Mouse (Mus musculus) thymus, adult 2 months (tissue): ENCODE measurements at regions not wholly inside any gene's neighbourhood (a gene's known extent, or its start where the extent isn't known, plus 50 kb on each side); places are given as distances from the start of the nearest gene placed in this dataset.

ENCODE experiments used
- DNase-seq: peaks from one replicate; pipeline ENCODE4 v3.0.0; 2021
- H3K27ac ChIP-seq: fragments of 200-500 bp; 2 replicates; pipeline ENCODE4 v1.5.1; 2012; ENCODE audit warnings: low read length, control low read depth; ENCODE audit not compliant: control insufficient read depth, insufficient read depth
- H3K27me3 ChIP-seq: fragments of 200-500 bp; 2 replicates; pipeline ENCODE4 v1.6.1; 2012; ENCODE audit warnings: mild to moderate bottlenecking, low read length, moderate library complexity, mixed read lengths; ENCODE audit not compliant: control insufficient read depth, insufficient read depth
- H3K36me3 ChIP-seq: fragments of 200-500 bp; 2 replicates; pipeline ENCODE4 v1.6.1; 2012; ENCODE audit warnings: mild to moderate bottlenecking, low read length, moderate library complexity; ENCODE audit not compliant: control insufficient read depth, insufficient read depth
- H3K4me1 ChIP-seq: fragments of 200-500 bp; replicated peaks from 2 replicates; pipeline ENCODE4 v1.6.1; 2012; ENCODE audit warnings: low read length; ENCODE audit not compliant: control insufficient read depth, insufficient read depth
- H3K4me3 ChIP-seq: fragments of 200-500 bp; 2 replicates; pipeline ENCODE4 v1.5.1; 2012; ENCODE audit warnings: mild to moderate bottlenecking, low read length, control low read depth, moderate library complexity; ENCODE audit not compliant: control insufficient read depth, insufficient read depth
- CTCF ChIP-seq: fragments of 200-500 bp; IDR thresholded peaks from 2 replicates; pipeline ENCODE4 v1.5.1; 2012; ENCODE audit warnings: mild to moderate bottlenecking, control low read depth, low read length, moderate library complexity, borderline replicate concordance; ENCODE audit not compliant: control insufficient read depth, poor library complexity, insufficient read depth; ENCODE audit errors: extremely low read depth
- POLR2A ChIP-seq: fragments of 200-500 bp; IDR thresholded peaks from 2 replicates; pipeline ENCODE4 v1.6.1; 2012; ENCODE audit warnings: mild to moderate bottlenecking, low read length, control low read depth, moderate library complexity; ENCODE audit not compliant: control insufficient read depth, poor library complexity, insufficient read depth; ENCODE audit errors: extremely low read depth
- WGBS: fragments of 180-500 bp; shearing (Covaris S2); methylation state at CpG from one replicate; pipeline ENCODE4 v1.1.7; 2018; 5-methylcytosine and 5-hydroxymethylcytosine counted together

DNA sequence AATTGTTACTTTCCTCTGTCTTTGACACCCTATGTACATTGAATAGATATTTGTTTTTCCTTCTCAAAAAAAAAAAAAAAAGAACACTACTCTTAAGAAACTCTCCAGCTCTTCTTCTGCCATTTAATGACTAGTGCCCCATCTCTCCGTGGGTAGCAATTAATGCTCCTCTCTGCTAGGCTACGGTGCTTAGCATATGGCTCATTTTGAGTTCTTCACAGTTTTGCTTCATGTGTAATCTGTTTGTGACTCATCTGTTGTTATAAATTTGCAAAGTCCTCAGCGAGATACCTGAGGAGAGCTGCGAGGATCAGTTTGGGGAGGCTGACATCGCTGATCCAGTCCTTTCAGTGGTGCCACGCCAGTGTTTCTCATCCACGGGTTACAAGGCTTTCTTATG is 107.8 kb downstream of the Rnd3 start:
- H3K4me3 ChIP-seq, result no peak overlapping the region
- TF ChIP-seq POLR2A (no peak), CTCF (no peak)
- no peaks in the 10 kb centered on the region for H3K4me1 ChIP-seq
- no peaks in the 10 kb centered on the region for H3K36me3 ChIP-seq
- 94% methylated on average over 7 of the region's 7 CpGs for WGBS
- H3K27ac ChIP-seq, result no peak overlapping the region
- DNase-seq, result no peak
- H3K27me3 ChIP-seq, result no peaks in the 10 kb centered on the region

GRCm38 (mm10) chr2:51038685-51039084 is 110.2 kb downstream of the Rnd3 start:
- WGBS, result 95% methylated on average over 6 of the region's 6 CpGs
- H3K4me1 ChIP-seq, result no peaks in the 10 kb centered on the region
- H3K36me3 ChIP-seq, result no peaks in the 10 kb centered on the region
- H3K4me3 ChIP-seq, result no peak overlapping the region
- no peaks in the 10 kb centered on the region for H3K27me3 ChIP-seq
- no peak overlapping the region for H3K27ac ChIP-seq
- TF ChIP-seq POLR2A (no peak), CTCF (no peak)
- no peak for DNase-seq

DNA sequence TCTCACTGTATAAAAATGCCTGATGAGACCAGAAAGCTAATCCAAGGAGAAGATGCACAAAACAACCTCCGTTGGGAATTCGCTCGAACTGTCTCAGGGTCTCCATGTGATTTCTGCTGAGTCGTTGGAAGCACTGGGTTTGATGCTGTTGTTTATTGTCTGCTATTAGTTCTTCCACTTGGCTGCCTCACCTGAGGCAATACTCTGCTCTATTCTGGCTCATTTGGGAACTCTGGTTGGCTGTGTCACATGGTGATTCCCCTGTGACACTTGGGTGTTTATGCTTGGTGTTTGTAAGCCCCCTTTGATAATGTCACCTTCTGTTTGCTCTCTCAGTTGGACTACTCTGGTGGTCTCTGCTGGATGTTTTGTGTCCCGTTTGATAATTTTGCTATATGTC is 111.9 kb downstream of the Rnd3 start:
- Histone ChIP-seq H3K27ac (no peak overlapping the region), H3K4me3 (no peak overlapping the region), H3K4me1 (no peaks in the 10 kb centered on the region), H3K36me3 (no peaks in the 10 kb centered on the region), H3K27me3 (no peaks in the 10 kb centered on the region)
- no peak for DNase-seq
- no peak for TF ChIP-seq POLR2A
- no peak for TF ChIP-seq CTCF
- 73% methylated on average over 5 of the region's 5 CpGs for WGBS

- WGBS, result 93% methylated on average over 8 of the region's 8 CpGs
- TF ChIP-seq CTCF, result no peak
- TF ChIP-seq POLR2A, result no peak
- no peak overlapping the region for H3K4me3 ChIP-seq
Measured at GRCm38 (mm10) chr2:51036190-51036755, 112.6 kb downstream of the Rnd3 start.

DNA sequence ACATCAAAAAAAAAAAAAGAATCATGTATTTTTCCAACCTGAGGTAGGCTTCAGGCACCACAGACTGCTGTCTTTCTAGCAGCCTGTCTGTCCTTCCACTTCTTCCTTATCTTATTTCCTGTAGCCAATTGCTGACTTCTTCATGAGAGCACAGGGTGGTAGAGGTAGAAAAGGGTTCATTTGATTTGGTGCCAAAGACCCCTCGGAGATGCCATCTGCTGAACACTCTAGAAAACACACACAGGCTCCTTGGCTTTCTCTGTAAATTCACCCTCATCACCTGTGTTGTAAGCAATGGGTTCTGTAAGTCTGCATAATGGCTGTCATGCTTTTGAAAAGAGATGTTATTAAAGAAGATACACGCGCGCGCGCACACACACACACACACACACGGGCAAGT is 115.0 kb downstream of the Rnd3 start:
- H3K4me3 ChIP-seq, result no peak overlapping the region
- TF ChIP-seq CTCF (no peak), POLR2A (no peak)
- H3K36me3 ChIP-seq, result no peaks in the 10 kb centered on the region
- no peak overlapping the region for H3K27ac ChIP-seq
- 93% methylated on average over 7 of the region's 7 CpGs for WGBS
- no peak for DNase-seq
- no peaks in the 10 kb centered on the region for H3K4me1 ChIP-seq
- no peaks in the 10 kb centered on the region for H3K27me3 ChIP-seq

More at GRCm38 (mm10) chr2:51036190-51036755, 112.6 kb downstream of the Rnd3 start:
- H3K36me3 ChIP-seq, result no peaks in the 10 kb centered on the region
- H3K4me1 ChIP-seq, result no peaks in the 10 kb centered on the region
- no peaks in the 10 kb centered on the region for H3K27me3 ChIP-seq
- H3K27ac ChIP-seq, result no peak overlapping the region
- DNase-seq, result no peak

- 93% methylated on average over 2 of the region's 2 CpGs for WGBS
Measured at GRCm38 (mm10) chr2:51022479-51022878, 126.4 kb downstream of the Rnd3 start.

DNA sequence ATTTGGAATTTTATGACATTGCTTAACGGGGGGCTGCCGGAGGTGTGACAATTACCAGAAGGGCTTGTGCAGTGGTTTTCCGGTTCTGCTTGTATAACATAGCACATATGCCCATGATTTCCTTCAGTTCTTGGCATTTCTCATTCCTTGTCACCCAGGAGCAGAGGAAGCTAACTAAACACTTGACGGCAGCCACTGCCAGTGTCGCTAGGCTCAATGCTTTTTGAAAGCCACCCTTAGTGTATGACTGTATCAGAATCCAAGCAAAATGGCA is 132.8 kb downstream of the Rnd3 start:
- WGBS, result 41% methylated on average over 5 of the region's 5 CpGs
- no peaks in the 10 kb centered on the region for H3K36me3 ChIP-seq
- H3K27me3 ChIP-seq, result no peaks in the 10 kb centered on the region
- H3K27ac ChIP-seq, result no peak overlapping the region
- no peak for DNase-seq
- no peaks in the 10 kb centered on the region for H3K4me1 ChIP-seq
- TF ChIP-seq POLR2A, result no peak
- no peak overlapping the region for H3K4me3 ChIP-seq

More at GRCm38 (mm10) chr2:51022479-51022878, 126.4 kb downstream of the Rnd3 start:
- no peaks in the 10 kb centered on the region for H3K36me3 ChIP-seq
- no peak for DNase-seq
- no peaks in the 10 kb centered on the region for H3K27me3 ChIP-seq
- H3K4me3 ChIP-seq, result no peak overlapping the region
- H3K27ac ChIP-seq, result no peak overlapping the region
- no peak for TF ChIP-seq CTCF
- no peak for TF ChIP-seq POLR2A
- no peaks in the 10 kb centered on the region for H3K4me1 ChIP-seq
